Mouse (Mus musculus): ENCODE results near the gene Gpd1l. TPM values are rescaled to one million over a fixed set of nuclear protein-coding genes. Genes with fewer than 3 reads are reported as not detected.
A peak's percentile ranks its signal among the peaks of the same experiment; 100 is the strongest.

Gpd1l gene
- polyA plus RNA-seq, 1 experiment from 2014 or later = 11.7 TPM

GRCm38 (mm10) chr9:114934231-114934630, 444 bp upstream of the Gpd1l start:
- Histone ChIP-seq H3K4me1 (ENCODE audit: control insufficient read depth, insufficient read depth, low read length) (no peaks in the 10 kb centered on the region), H3K9ac (replicated peaks; ENCODE audit: low read depth, low read length) (no peak overlapping the region), H3K4me2 (replicated peaks; ENCODE audit: low read depth, low read length) (peak overlapping the region; percentile 95), H3K4me3 (ENCODE audit: low read depth, low read length) (peak overlapping the region; percentile 76; the same call in 1 of the 2 replicates), H3K36me3 (ENCODE audit: control insufficient read depth, insufficient read depth, low read length) (no peaks in the 10 kb centered on the region), H3K27me3 (ENCODE audit: control insufficient read depth, insufficient read depth, low read length) (no peaks in the 10 kb centered on the region), H3K27ac (ENCODE audit: low read length) (no peak overlapping the region), H3K9me3 (ENCODE audit: control insufficient read depth, low read depth, low read length) (no peaks in the 10 kb centered on the region)
- WGBS = 60% methylated on average over 11 of the region's 11 CpGs
- ATAC-seq (ENCODE audit: insufficient number of reproducible peaks, insufficient read depth, low FRiP score, low read depth) = no peak

DNA sequence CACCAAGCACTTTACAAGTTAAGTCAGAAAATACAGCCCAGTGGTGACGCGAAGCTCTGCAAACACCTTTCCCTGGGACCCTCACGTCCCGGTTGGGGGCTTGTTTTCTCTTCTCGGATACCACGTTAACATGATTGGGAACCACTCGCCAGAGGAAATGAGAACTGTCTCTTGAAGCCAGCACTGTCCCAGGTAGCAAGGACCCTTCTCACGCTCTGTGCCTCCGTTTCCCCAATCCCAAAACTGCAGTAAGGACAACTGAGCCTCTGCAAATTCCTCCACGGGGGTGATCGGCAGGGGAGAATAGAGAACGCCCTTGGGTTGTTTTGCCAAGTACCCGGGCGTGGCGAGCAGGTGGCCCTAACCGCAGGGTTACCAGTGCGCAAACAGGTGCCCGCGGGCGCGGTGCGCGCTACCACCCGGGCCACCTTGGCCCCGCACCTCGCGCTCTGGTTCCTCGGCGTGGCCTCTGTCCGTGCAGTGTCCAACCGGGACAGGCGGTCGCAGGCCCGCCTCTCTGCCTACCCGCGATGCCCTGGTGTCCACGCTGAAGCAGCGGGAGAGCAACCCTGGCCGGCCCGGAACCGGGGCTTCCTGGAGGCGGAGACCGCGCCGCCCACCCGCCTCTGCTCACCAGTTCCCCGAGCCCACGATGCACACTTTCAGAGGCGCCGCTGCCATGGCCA, 607 bp downstream of the Gpd1l start:
- Histone ChIP-seq H3K9me3 (ENCODE audit: control insufficient read depth, low read depth, low read length) (no peaks in the 10 kb centered on the region), H3K36me3 (ENCODE audit: control insufficient read depth, insufficient read depth, low read length) (no peaks in the 10 kb centered on the region), H3K27ac (ENCODE audit: low read length) (peak overlapping the region; percentile 72; the same call in 1 of the 2 replicates), H3K9ac (replicated peaks; ENCODE audit: low read depth, low read length) (peak overlapping the region; percentile 53), H3K4me1 (ENCODE audit: control insufficient read depth, insufficient read depth, low read length) (no peaks in the 10 kb centered on the region), H3K27me3 (ENCODE audit: control insufficient read depth, insufficient read depth, low read length) (no peaks in the 10 kb centered on the region), H3K4me3 (ENCODE audit: low read depth, low read length) (peak overlapping the region; percentile 76), H3K4me2 (replicated peaks; ENCODE audit: low read depth, low read length) (peak overlapping the region; percentile 95)
- under 1% methylated on average over 50 of the region's 50 CpGs for WGBS
- ATAC-seq (ENCODE audit: insufficient number of reproducible peaks, insufficient read depth, low FRiP score, low read depth) = no peak; the same call in 1 of the 2 replicates

DNA sequence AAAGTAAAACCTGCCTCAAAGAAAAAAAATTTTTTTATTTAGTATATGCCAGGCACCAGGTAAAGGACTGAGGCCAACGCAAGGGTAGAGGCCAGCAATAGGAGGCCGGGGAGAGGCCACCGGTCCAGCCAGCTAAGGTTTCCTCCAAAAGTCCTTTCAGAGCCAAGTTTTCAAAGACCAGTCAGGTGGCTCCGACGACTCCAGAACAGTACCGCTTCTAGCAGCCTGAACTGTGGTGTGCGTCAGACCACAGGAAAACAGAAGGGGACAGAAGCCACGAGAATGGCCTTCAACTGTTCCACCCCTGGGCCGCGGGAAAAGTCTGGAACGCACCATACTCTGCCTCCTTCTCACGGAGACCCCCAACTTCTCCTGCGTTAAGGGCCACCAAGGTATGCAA, 1.2 kb downstream of the Gpd1l start:
- Histone ChIP-seq H3K4me3 (ENCODE audit: low read depth, low read length) (peak overlapping the region; percentile 76), H3K9me3 (ENCODE audit: control insufficient read depth, low read depth, low read length) (no peaks in the 10 kb centered on the region), H3K4me1 (ENCODE audit: control insufficient read depth, insufficient read depth, low read length) (no peaks in the 10 kb centered on the region), H3K27me3 (ENCODE audit: control insufficient read depth, insufficient read depth, low read length) (no peaks in the 10 kb centered on the region), H3K27ac (ENCODE audit: low read length) (no peak overlapping the region), H3K4me2 (replicated peaks; ENCODE audit: low read depth, low read length) (peak overlapping the region; percentile 95), H3K9ac (replicated peaks; ENCODE audit: low read depth, low read length) (no peak overlapping the region), H3K36me3 (ENCODE audit: control insufficient read depth, insufficient read depth, low read length) (no peaks in the 10 kb centered on the region)
- WGBS = 25% methylated on average over 13 of the region's 13 CpGs
- no peak for ATAC-seq (ENCODE audit: insufficient number of reproducible peaks, insufficient read depth, low FRiP score, low read depth)

DNA sequence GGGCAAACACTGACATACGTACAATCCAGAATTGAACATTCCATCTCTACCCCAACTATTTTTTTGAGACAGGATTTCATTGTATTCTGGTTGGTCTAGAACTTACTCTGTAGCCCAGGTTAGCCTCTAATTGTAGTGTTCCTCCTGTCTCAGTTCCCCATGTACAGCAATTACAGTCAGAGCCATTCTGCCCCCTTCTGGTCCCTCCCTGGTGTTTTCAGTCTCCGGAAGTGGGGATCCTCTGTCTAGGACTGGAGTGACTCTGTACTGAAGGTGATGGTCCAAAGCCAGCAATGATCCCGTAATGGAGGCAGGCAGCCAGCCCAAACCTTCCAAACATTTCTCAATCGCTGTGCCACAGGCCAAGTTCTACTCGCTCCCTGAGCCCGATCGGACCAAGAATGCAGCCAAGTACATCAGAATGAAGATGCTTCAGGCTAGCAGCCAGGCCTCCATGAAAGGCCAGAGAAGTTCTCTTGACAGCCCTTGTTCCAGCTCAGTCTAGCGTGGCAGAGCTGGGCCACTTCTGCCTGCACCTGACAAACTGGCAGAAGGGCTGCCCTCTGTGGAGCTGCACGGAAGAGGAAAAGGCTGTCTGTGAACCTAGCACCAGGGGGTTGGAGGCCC, 3.2 kb downstream of the Gpd1l start:
- H3K4me3 ChIP-seq (ENCODE audit: low read depth, low read length) = no peak overlapping the region
- WGBS = 84% methylated on average over 9 of the region's 9 CpGs
- no peaks in the 10 kb centered on the region for H3K27me3 ChIP-seq (ENCODE audit: control insufficient read depth, insufficient read depth, low read length)
- no peak overlapping the region for H3K9ac ChIP-seq (replicated peaks; ENCODE audit: low read depth, low read length)
- H3K9me3 ChIP-seq (ENCODE audit: control insufficient read depth, low read depth, low read length) = no peaks in the 10 kb centered on the region
- no peak for ATAC-seq (ENCODE audit: insufficient number of reproducible peaks, insufficient read depth, low FRiP score, low read depth)
- no peaks in the 10 kb centered on the region for H3K36me3 ChIP-seq (ENCODE audit: control insufficient read depth, insufficient read depth, low read length)
- no peaks in the 10 kb centered on the region for H3K4me1 ChIP-seq (ENCODE audit: control insufficient read depth, insufficient read depth, low read length)
- no peak overlapping the region for H3K4me2 ChIP-seq (replicated peaks; ENCODE audit: low read depth, low read length)
- no peak overlapping the region for H3K27ac ChIP-seq (ENCODE audit: low read length)

- ATAC-seq (ENCODE audit: insufficient number of reproducible peaks, insufficient read depth, low FRiP score, low read depth) = no peak
- H3K9ac ChIP-seq (replicated peaks; ENCODE audit: low read depth, low read length) = no peak overlapping the region
- H3K27ac ChIP-seq (ENCODE audit: low read length) = no peak overlapping the region
- no peak overlapping the region for H3K4me2 ChIP-seq (replicated peaks; ENCODE audit: low read depth, low read length)
- WGBS = 78% methylated on average over 5 of the region's 5 CpGs
- H3K27me3 ChIP-seq (ENCODE audit: control insufficient read depth, insufficient read depth, low read length) = no peaks in the 10 kb centered on the region
- H3K4me1 ChIP-seq (ENCODE audit: control insufficient read depth, insufficient read depth, low read length) = no peaks in the 10 kb centered on the region
- H3K4me3 ChIP-seq (ENCODE audit: low read depth, low read length) = no peak overlapping the region
- H3K36me3 ChIP-seq (ENCODE audit: control insufficient read depth, insufficient read depth, low read length) = no peaks in the 10 kb centered on the region
- H3K9me3 ChIP-seq (ENCODE audit: control insufficient read depth, low read depth, low read length) = no peaks in the 10 kb centered on the region
These were observed 8.2 kb downstream of the Gpd1l start for GRCm38 (mm10) chr9:114925571-114925970.

GRCm38 (mm10) chr9:114925039-114925438, 8.7 kb downstream of the Gpd1l start:
- H3K27me3 ChIP-seq (ENCODE audit: control insufficient read depth, insufficient read depth, low read length) = no peaks in the 10 kb centered on the region
- 80% methylated on average over 10 of the region's 10 CpGs for whole genome bisulfite sequencing
- H3K9me3 ChIP-seq (ENCODE audit: control insufficient read depth, low read depth, low read length) = no peaks in the 10 kb centered on the region
- H3K9ac ChIP-seq (replicated peaks; ENCODE audit: low read depth, low read length) = no peak overlapping the region
- H3K27ac ChIP-seq (ENCODE audit: low read length) = no peak overlapping the region
- H3K36me3 ChIP-seq (ENCODE audit: control insufficient read depth, insufficient read depth, low read length) = no peaks in the 10 kb centered on the region
- H3K4me2 ChIP-seq (replicated peaks; ENCODE audit: low read depth, low read length) = no peak overlapping the region
- no peak for ATAC-seq (ENCODE audit: insufficient number of reproducible peaks, insufficient read depth, low FRiP score, low read depth)
- no peak overlapping the region for H3K4me3 ChIP-seq (ENCODE audit: low read depth, low read length)
- H3K4me1 ChIP-seq (ENCODE audit: control insufficient read depth, insufficient read depth, low read length) = no peaks in the 10 kb centered on the region

DNA sequence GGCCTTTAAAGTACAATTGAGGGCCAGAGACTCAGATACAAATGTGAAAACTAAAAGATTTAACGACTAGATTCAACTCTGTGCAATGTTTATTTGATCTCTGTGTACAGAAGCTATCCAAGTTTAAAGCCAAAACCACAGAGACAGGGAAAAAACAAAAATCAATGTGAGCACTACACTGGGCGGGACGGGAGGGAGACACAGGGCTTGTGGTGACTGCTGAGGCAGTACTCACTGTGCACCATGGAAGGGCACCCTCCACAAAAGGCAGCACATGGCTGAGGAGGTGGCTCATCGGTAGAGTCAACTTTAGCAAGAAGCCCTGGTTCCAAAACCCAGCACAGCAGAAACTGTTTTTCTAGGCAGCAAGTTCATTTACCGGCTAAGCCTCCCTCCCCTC, 9.3 kb downstream of the Gpd1l start:
- ATAC-seq (ENCODE audit: insufficient number of reproducible peaks, insufficient read depth, low FRiP score, low read depth) = no peak
- Histone ChIP-seq H3K4me3 (ENCODE audit: low read depth, low read length) (no peak overlapping the region), H3K4me2 (replicated peaks; ENCODE audit: low read depth, low read length) (no peak overlapping the region), H3K9me3 (ENCODE audit: control insufficient read depth, low read depth, low read length) (no peaks in the 10 kb centered on the region), H3K27me3 (ENCODE audit: control insufficient read depth, insufficient read depth, low read length) (no peaks in the 10 kb centered on the region), H3K36me3 (ENCODE audit: control insufficient read depth, insufficient read depth, low read length) (no peaks in the 10 kb centered on the region), H3K4me1 (ENCODE audit: control insufficient read depth, insufficient read depth, low read length) (no peaks in the 10 kb centered on the region), H3K9ac (replicated peaks; ENCODE audit: low read depth, low read length) (no peak overlapping the region), H3K27ac (ENCODE audit: low read length) (no peak overlapping the region)
- WGBS = 64% methylated on average over 5 of the region's 5 CpGs

DNA sequence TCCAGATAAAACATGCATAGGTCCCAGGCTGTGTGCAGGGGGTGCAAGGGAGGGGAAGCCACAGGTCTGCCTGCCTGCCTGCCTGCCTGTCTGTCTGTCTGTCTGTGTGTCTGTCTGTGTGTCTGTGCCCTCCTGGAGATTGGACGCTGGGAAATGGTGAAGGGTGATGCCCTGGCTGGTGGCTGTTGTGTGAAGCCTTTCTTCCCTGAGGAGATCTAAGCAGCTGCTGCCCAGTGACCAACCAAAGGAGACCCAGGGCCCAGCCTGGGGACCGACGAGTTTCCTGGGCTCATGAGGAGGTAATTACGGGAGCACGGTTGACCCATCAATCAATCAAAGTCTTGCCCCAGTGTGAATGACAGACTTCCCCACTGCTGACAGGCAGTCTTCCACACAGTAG, 11.6 kb downstream of the Gpd1l start:
- no peaks in the 10 kb centered on the region for H3K27me3 ChIP-seq (ENCODE audit: control insufficient read depth, insufficient read depth, low read length)
- H3K4me1 ChIP-seq (ENCODE audit: control insufficient read depth, insufficient read depth, low read length) = no peaks in the 10 kb centered on the region
- H3K4me2 ChIP-seq (replicated peaks; ENCODE audit: low read depth, low read length) = no peak overlapping the region
- no peak for ATAC-seq (ENCODE audit: insufficient number of reproducible peaks, insufficient read depth, low FRiP score, low read depth)
- 61% methylated on average over 5 of the region's 5 CpGs for WGBS
- no peaks in the 10 kb centered on the region for H3K9me3 ChIP-seq (ENCODE audit: control insufficient read depth, low read depth, low read length)
- no peak overlapping the region for H3K4me3 ChIP-seq (ENCODE audit: low read depth, low read length)
- H3K36me3 ChIP-seq (ENCODE audit: control insufficient read depth, insufficient read depth, low read length) = no peaks in the 10 kb centered on the region
- no peak overlapping the region for H3K27ac ChIP-seq (ENCODE audit: low read length)
- no peak overlapping the region for H3K9ac ChIP-seq (replicated peaks; ENCODE audit: low read depth, low read length)
